In genomic region chr11:59192059-59192386, GRCm38 (mm10) we compare ENCODE assay signal across 8 mouse cellular contexts. TPM values are rescaled to one million over a fixed set of nuclear protein-coding genes. Genes with fewer than 3 reads are reported as not detected.
A peak's percentile ranks its signal among the peaks of the same experiment; 100 is the strongest.
DNase-seq lines count a peak whose midpoint lies in the region; ATAC-seq and TF ChIP-seq lines count a peak whose summit lies in the region.

Gene Guk1 (minus strand): TSS chr11:59192212.

- no peak for ATAC-seq in midbrain, embryonic 12.5 days (ENCODE audit: low FRiP score, low read depth)

- peak within 1 kb of the TSS; percentile 63 for H3K9ac ChIP-seq in midbrain, embryonic 12.5 days (replicated peaks)

- intact Hi-C loops in left cerebral cortex, adult 2 months (cut with DNase I) = no loop called here

- no peak for TF ChIP-seq POLR2A in bone marrow, adult 2 months (IDR thresholded peaks at IDR 0.05; ENCODE audit: borderline replicate concordance, control insufficient read depth, low read depth, low read length)

- H3K27ac ChIP-seq in left cerebral cortex, adult 2 months = peak within 1 kb of the TSS; percentile 71
- H3K27ac ChIP-seq in bone marrow, adult 2 months (ENCODE audit: control insufficient read depth, insufficient read depth, low read depth, low read length, poor library complexity) = peak within 1 kb of the TSS; percentile 79
- H3K27ac ChIP-seq in midbrain, embryonic 12.5 days (replicated peaks) = peak within 1 kb of the TSS; percentile 81

- H3K4me2 ChIP-seq in midbrain, embryonic 12.5 days (replicated peaks) = peak within 1 kb of the TSS; percentile 59

- H3K27me3 ChIP-seq in midbrain, embryonic 12.5 days = no peaks in the 10 kb centered on the region

- TF ChIP-seq CTCF in left cerebral cortex, adult 2 months (IDR thresholded peaks at IDR 0.05) = no peak
- no peak for TF ChIP-seq CTCF in bone marrow, adult 2 months (IDR thresholded peaks at IDR 0.05; ENCODE audit: control insufficient read depth, insufficient read depth, low read length)

- WGBS in bone marrow, adult 2 months = 5% methylated on average over 16 of the region's 16 CpGs
- WGBS in large intestine, adult 2 months = 4% methylated on average over 16 of the region's 16 CpGs
- WGBS in midbrain, embryonic 12.5 days = 5% methylated on average over 16 of the region's 16 CpGs

- H3K36me3 ChIP-seq in midbrain, embryonic 12.5 days = no peaks in the 10 kb centered on the region

- H3K9me3 ChIP-seq in midbrain, embryonic 12.5 days = no peaks in the 10 kb centered on the region

- peak within 1 kb of the TSS; percentile 84 for H3K4me3 ChIP-seq in left cerebral cortex, adult 2 months
- H3K4me3 ChIP-seq in bone marrow, adult 2 months (replicated peaks; ENCODE audit: control insufficient read depth, low read depth, low read length) = peak within 1 kb of the TSS; percentile 86
- peak within 1 kb of the TSS; percentile 57 for H3K4me3 ChIP-seq in midbrain, embryonic 12.5 days

- no peak for DNase-seq in left cerebral cortex, adult 2 months (ENCODE audit: extremely low spot score in 1 of 2, low spot score in 2 of 2)
- no peak for DNase-seq in left cerebral cortex, adult 9 months (ENCODE audit: low spot score in 2 of 2)
- DNase-seq in gastrocnemius, postnatal 4 days (ENCODE audit: low spot score in 2 of 2) = no peak
- no peak for DNase-seq in large intestine, adult 2 months (ENCODE audit: low read depth, low spot score)
- DNase-seq in frontal cortex, postnatal 10 days (ENCODE audit: low spot score in 2 of 2) = no peak
- DNase-seq in kidney, postnatal 10 days = no peak

- no peaks in the 10 kb centered on the region for H3K4me1 ChIP-seq in bone marrow, adult 2 months (ENCODE audit: control insufficient read depth, insufficient read depth, low read length)
- H3K4me1 ChIP-seq in midbrain, embryonic 12.5 days = peaks cover 10% of the 10 kb centered on the region; the same call in 1 of the 2 replicates

RNA-seq across cellular contexts. Expression of gene Guk1, which starts in this region (rescaled TPM):
- 100 to 1,000 TPM; 135 TPM for total RNA-seq in left cerebral cortex, adult 2 months (2021)
- polyA plus RNA-seq in bone marrow, adult 2 months (2011; ENCODE audit: insufficient read depth, insufficient read length, low replicate concordance, missing spikeins) = 40.5 and 53.7 TPM in 2 replicates
- total RNA-seq in gastrocnemius, postnatal 4 days (2021) = 10 to 100 TPM; 27.4 to 29.9 TPM
- polyA plus RNA-seq in large intestine, adult 2 months (2012; rRNA removed) = 143 and 195 TPM in 2 replicates
- 83.8 and 95.1 TPM in 2 replicates for polyA plus RNA-seq in midbrain, embryonic 12.5 days (2016; fragmentation: Nextera tagmentation; extraction: Ambion mirVana)

Comparison
In these comparisons a context has a peak if more than half of its experiments do, and no peak if none do; other contexts are left out.
1. RNA of gene Guk1 (total RNA-seq): 135 TPM in left cerebral cortex, adult 2 months; 27.4 to 29.9 TPM in gastrocnemius, postnatal 4 days; every median in the first group is over 4 times any median in the second.
2. Peak in every context shown above with its lines, with median percentiles within 50 percentile points of each other: H3K27ac ChIP-seq and H3K4me3 ChIP-seq.